Comparison of ENCODE assay signal across 7 mouse cellular contexts in genomic region chr1:193130839-193131238, GRCm38 (mm10). TPM values are rescaled to one million over a fixed set of nuclear protein-coding genes. Genes with fewer than 3 reads are reported as not detected.
A peak's percentile ranks its signal among the peaks of the same experiment; 100 is the strongest.
DNase-seq lines count a peak whose midpoint lies in the region; ATAC-seq and TF ChIP-seq lines count a peak whose summit lies in the region.

No protein-coding gene starts in this region.

- H3K4me3 ChIP-seq in neural tube, embryonic 11.5 days (ENCODE audit: low read depth, low read length), result peak overlapping the region; percentile 97; the same call in 1 of the 2 replicates
- peak overlapping the region; percentile 97; the same call in 1 of the 2 replicates for H3K4me3 ChIP-seq in forebrain, embryonic 11.5 days (ENCODE audit: low read depth, low read length)
- peak overlapping the region; percentile 98; the same call in 1 of the 2 replicates for H3K4me3 ChIP-seq in limb, embryonic 12.5 days (replicated peaks)
- H3K4me3 ChIP-seq in stomach, postnatal 0 days (ENCODE audit: low read depth, low read length), result no peak overlapping the region

- TF ChIP-seq EP300 in stomach, postnatal 0 days (optimal IDR thresholded peaks at IDR 0.05), result no peak

- H3K4me2 ChIP-seq in neural tube, embryonic 11.5 days (ENCODE audit: low read depth), result no peak overlapping the region; the same call in 1 of the 2 replicates
- H3K4me2 ChIP-seq in forebrain, embryonic 11.5 days (ENCODE audit: low read depth, low read length, severe bottlenecking), result peak overlapping the region; percentile 60; the same call in 1 of the 2 replicates
- H3K4me2 ChIP-seq in limb, embryonic 12.5 days, result peak overlapping the region; percentile 54
- H3K4me2 ChIP-seq in stomach, postnatal 0 days (replicated peaks; ENCODE audit: low read depth), result peak overlapping the region; percentile 46

- H3K4me1 ChIP-seq in neural tube, embryonic 11.5 days (ENCODE audit: control insufficient read depth, insufficient read depth, low read length), result peaks cover 5% of the 10 kb centered on the region
- peaks cover 5% of the 10 kb centered on the region; the same call in 1 of the 2 replicates for H3K4me1 ChIP-seq in forebrain, embryonic 11.5 days (replicated peaks; ENCODE audit: control insufficient read depth, insufficient read depth, low read length)
- H3K4me1 ChIP-seq in limb, embryonic 12.5 days (replicated peaks), result peaks cover 12% of the 10 kb centered on the region
- H3K4me1 ChIP-seq in stomach, postnatal 0 days (replicated peaks; ENCODE audit: control insufficient read depth, insufficient read depth), result 0 out of 2 replicates have a peak, but pooled peaks cover 2% of the 10 kb centered on the region

- no peaks in the 10 kb centered on the region for H3K27me3 ChIP-seq in neural tube, embryonic 11.5 days (ENCODE audit: control insufficient read depth, insufficient read depth, low read length)
- H3K27me3 ChIP-seq in forebrain, embryonic 11.5 days (ENCODE audit: control insufficient read depth, insufficient read depth, low read length), result no peaks in the 10 kb centered on the region
- no peaks in the 10 kb centered on the region for H3K27me3 ChIP-seq in limb, embryonic 12.5 days
- H3K27me3 ChIP-seq in stomach, postnatal 0 days (ENCODE audit: control insufficient read depth, insufficient read depth, low read length), result no peaks in the 10 kb centered on the region

- no peak for DNase-seq in neural tube, embryonic 11.5 days (ENCODE audit: low spot score)
- no peak for DNase-seq in neural tube, embryonic 10.5 days (ENCODE audit: extremely low spot score, low spot score)
- no peak for DNase-seq in forebrain, embryonic 11.5 days (ENCODE audit: low spot score)
- peak; percentile 29 for DNase-seq in stomach, postnatal 0 days (ENCODE audit: low spot score)
- no peak for DNase-seq in right cerebral cortex, postnatal 36 days (ENCODE audit: low spot score in 2 of 2)
- DNase-seq in layer of hippocampus, adult 9-10 months (ENCODE audit: low spot score), result no peak

- 0 out of 2 replicates have a peak, but pooled peaks have one; percentile 32 for ATAC-seq in neural tube, embryonic 11.5 days (ENCODE audit: insufficient read depth, low FRiP score, low TSS enrichment)
- ATAC-seq in forebrain, embryonic 11.5 days (replicated peaks; ENCODE audit: low FRiP score), result no peak; the same call in 1 of the 2 replicates
- 0 out of 2 replicates have a peak, but pooled peaks have one; percentile 15 for ATAC-seq in limb, embryonic 12.5 days (ENCODE audit: insufficient number of reproducible peaks, insufficient read depth, low FRiP score, low TSS enrichment, low read depth)
- peak; percentile 57 for ATAC-seq in stomach, postnatal 0 days (ENCODE audit: low FRiP score, low TSS enrichment)

- no peak overlapping the region for H3K27ac ChIP-seq in neural tube, embryonic 11.5 days (ENCODE audit: low read depth, low read length)
- H3K27ac ChIP-seq in forebrain, embryonic 11.5 days (ENCODE audit: low read depth, low read length), result no peak overlapping the region
- no peak overlapping the region for H3K27ac ChIP-seq in limb, embryonic 12.5 days
- no peak overlapping the region; the same call in 1 of the 2 replicates for H3K27ac ChIP-seq in stomach, postnatal 0 days (replicated peaks)

- 79% methylated on average over 8 of the region's 8 CpGs for WGBS in neural tube, embryonic 11.5 days
- WGBS in forebrain, embryonic 11.5 days, result 85% methylated on average over 8 of the region's 8 CpGs
- 64% methylated on average over 8 of the region's 8 CpGs for WGBS in limb, embryonic 12.5 days
- 48% methylated on average over 8 of the region's 8 CpGs for WGBS in stomach, postnatal 0 days

- no peak for TF ChIP-seq CTCF in stomach, postnatal 0 days (IDR thresholded peaks at IDR 0.05; ENCODE audit: low read depth)

- no peaks in the 10 kb centered on the region for H3K9me3 ChIP-seq in neural tube, embryonic 11.5 days (ENCODE audit: control insufficient read depth, low read length)
- no peaks in the 10 kb centered on the region for H3K9me3 ChIP-seq in forebrain, embryonic 11.5 days (ENCODE audit: control insufficient read depth, low read length)
- no peaks in the 10 kb centered on the region for H3K9me3 ChIP-seq in limb, embryonic 12.5 days
- no peaks in the 10 kb centered on the region for H3K9me3 ChIP-seq in stomach, postnatal 0 days (ENCODE audit: control insufficient read depth, low read length)

- 0 out of 2 replicates have a peak, but pooled peaks cover 3% of the 10 kb centered on the region for H3K36me3 ChIP-seq in neural tube, embryonic 11.5 days (ENCODE audit: control insufficient read depth, insufficient read depth, low read length)
- peaks cover 2% of the 10 kb centered on the region; the same call in 1 of the 2 replicates for H3K36me3 ChIP-seq in forebrain, embryonic 11.5 days (ENCODE audit: control insufficient read depth, insufficient read depth, low read length)
- H3K36me3 ChIP-seq in limb, embryonic 12.5 days, result peaks cover 23% of the 10 kb centered on the region
- H3K36me3 ChIP-seq in stomach, postnatal 0 days (ENCODE audit: control insufficient read depth, insufficient read depth, low read length), result peaks cover 5% of the 10 kb centered on the region; the same call in 1 of the 2 replicates

- peak overlapping the region; percentile 64; the same call in 1 of the 2 replicates for H3K9ac ChIP-seq in neural tube, embryonic 11.5 days (ENCODE audit: low read length)
- H3K9ac ChIP-seq in forebrain, embryonic 11.5 days (ENCODE audit: low read length), result peak overlapping the region; percentile 51
- H3K9ac ChIP-seq in limb, embryonic 12.5 days (replicated peaks), result no peak overlapping the region
- no peak overlapping the region for H3K9ac ChIP-seq in stomach, postnatal 0 days (ENCODE audit: low read length)

RNA-seq across cellular contexts. Expression of gene Diexf, which starts 0.8 kb away (rescaled TPM):
- polyA plus RNA-seq in neural tube, embryonic 11.5 days (2014; fragmentation: Nextera tagmentation; extraction: Ambion mirVana), result 10.8 and 11.3 TPM in 2 replicates
- polyA plus RNA-seq in forebrain, embryonic 11.5 days (2014; fragmentation: Nextera tagmentation; extraction: Ambion mirVana), result 9.8 and 13.2 TPM in 2 replicates
- 12.0 TPM in 2 replicates for polyA plus RNA-seq in limb, embryonic 12.5 days (2016; fragmentation: Nextera tagmentation; extraction: Ambion mirVana)
- 2.1 and 2.4 TPM in 2 replicates for polyA plus RNA-seq in stomach, postnatal 0 days (2015; fragmentation: Nextera tagmentation; extraction: Ambion mirVana)

RNA-seq across cellular contexts. Expression of gene Irf6, which starts 22.1 kb away (rescaled TPM):
- polyA plus RNA-seq in neural tube, embryonic 11.5 days (2014; fragmentation: Nextera tagmentation; extraction: Ambion mirVana), result 5.4 and 5.5 TPM in 2 replicates
- polyA plus RNA-seq in forebrain, embryonic 11.5 days (2014; fragmentation: Nextera tagmentation; extraction: Ambion mirVana), result 2.6 and 3.0 TPM in 2 replicates
- polyA plus RNA-seq in limb, embryonic 12.5 days (2016; fragmentation: Nextera tagmentation; extraction: Ambion mirVana), result 8.7 and 10.9 TPM in 2 replicates
- polyA plus RNA-seq in stomach, postnatal 0 days (2015; fragmentation: Nextera tagmentation; extraction: Ambion mirVana), result 40.7 and 45.0 TPM in 2 replicates

RNA-seq across cellular contexts. Expression of gene A130010J15Rik, which starts 37.0 kb away (rescaled TPM):
- polyA plus RNA-seq in neural tube, embryonic 11.5 days (2014; fragmentation: Nextera tagmentation; extraction: Ambion mirVana), result 16.6 and 17.2 TPM in 2 replicates
- 13.7 and 14.3 TPM in 2 replicates for polyA plus RNA-seq in forebrain, embryonic 11.5 days (2014; fragmentation: Nextera tagmentation; extraction: Ambion mirVana)
- 14.9 and 16.3 TPM in 2 replicates for polyA plus RNA-seq in limb, embryonic 12.5 days (2016; fragmentation: Nextera tagmentation; extraction: Ambion mirVana)
- polyA plus RNA-seq in stomach, postnatal 0 days (2015; fragmentation: Nextera tagmentation; extraction: Ambion mirVana), result 11.4 and 11.7 TPM in 2 replicates

Comparison
In these comparisons a context has a peak if more than half of its experiments do, and no peak if none do; other contexts are left out.
1. H3K9ac ChIP-seq: peak in neural tube, embryonic 11.5 days (single experiment) and forebrain, embryonic 11.5 days (single experiment); none in limb, embryonic 12.5 days (single experiment) and stomach, postnatal 0 days (single experiment).